Mouse (Mus musculus) adrenal gland (tissue): ENCODE measurements around the gene Pou2f1.

Source experiments
- intact Hi-C: fragments of 180-260 bp; cut with DNase I; formaldehyde crosslinking; loops from one replicate; pipeline ENCODE4 v1.15.1; 2025

Pou2f1 gene

DNA sequence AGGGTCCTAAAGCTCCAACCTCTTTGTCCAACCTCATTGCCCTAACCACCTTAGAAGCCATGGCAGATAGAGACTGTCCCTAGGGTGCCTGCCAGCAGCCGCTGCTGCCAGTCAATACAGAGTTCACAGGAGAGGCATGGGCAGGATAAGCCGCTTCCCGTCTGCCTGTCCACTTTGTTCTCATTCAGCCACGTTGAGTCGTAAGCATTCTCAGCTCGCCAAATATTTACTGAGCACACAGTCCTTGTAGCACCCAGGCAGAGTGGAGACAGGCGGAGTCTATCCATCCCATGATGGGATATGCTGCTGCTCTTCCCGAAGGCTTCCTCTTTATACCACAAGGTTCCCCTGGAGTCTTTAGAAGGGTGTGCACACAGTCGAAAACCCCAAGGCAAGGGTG, 185.2 kb downstream of the Pou2f1 start:
- intact Hi-C loops: no loop called here

DNA sequence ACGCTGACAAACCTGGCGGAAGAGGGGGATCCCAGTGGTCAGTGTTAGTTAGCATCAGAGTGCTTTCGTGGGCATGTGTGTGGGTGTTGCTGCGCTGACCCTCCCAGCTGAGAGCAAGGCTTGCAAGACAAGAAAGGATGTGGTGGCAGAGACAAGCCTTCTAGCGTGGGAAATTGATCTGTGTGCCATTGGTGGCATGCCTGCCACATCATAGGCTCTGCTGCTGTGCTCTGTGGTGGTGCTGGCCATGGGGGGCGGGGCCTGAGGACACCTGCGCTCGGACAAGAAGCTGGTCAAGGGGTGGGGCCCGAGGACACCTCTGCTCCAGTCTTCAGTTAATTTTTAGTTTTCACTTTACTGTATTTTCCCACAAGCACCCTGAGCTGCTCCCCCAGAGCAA, 186.1 kb downstream of the Pou2f1 start:
- intact Hi-C loops: no loop called here
